Mouse (Mus musculus): Measurements from ENCODE around the gene Npb. TPM values are rescaled to one million over a fixed set of nuclear protein-coding genes. Genes with fewer than 3 reads are reported as not detected.

The Npb gene
- total RNA-seq, 2 experiments from 2014 or later = not detected

GRCm38 (mm10) chr11:120630401-120630871 lies 22.2 kb downstream of the Npb start:
- ATAC-seq (ENCODE audit: poor library complexity, severe bottlenecking) = peak; percentile 53

GRCm38 (mm10) chr11:120630881-120631725 lies 22.8 kb downstream of the Npb start:
- no peak for ATAC-seq (ENCODE audit: poor library complexity, severe bottlenecking)

GRCm38 (mm10) chr11:120631726-120632448 lies 23.6 kb downstream of the Npb start:
- ATAC-seq (ENCODE audit: poor library complexity, severe bottlenecking) = no peak

GRCm38 (mm10) chr11:120632559-120633519 lies 24.6 kb downstream of the Npb start:
- peak; percentile 25 for ATAC-seq (ENCODE audit: poor library complexity, severe bottlenecking)

- peak; percentile 29 for ATAC-seq (ENCODE audit: poor library complexity, severe bottlenecking)
Measured at GRCm38 (mm10) chr11:120633520-120634343, 25.5 kb downstream of the Npb start, which contains the start of gene Mafg. Mafg (minus strand) TSS chr11:120633600.

- ATAC-seq (ENCODE audit: poor library complexity, severe bottlenecking) = no peak
Measured at GRCm38 (mm10) chr11:120634810-120635209, 26.5 kb downstream of the Npb start.

- no peak for ATAC-seq (ENCODE audit: poor library complexity, severe bottlenecking)
Measured at GRCm38 (mm10) chr11:120641255-120641654, 33.0 kb downstream of the Npb start.

GRCm38 (mm10) chr11:120641869-120642268 lies 33.6 kb downstream of the Npb start:
- peak; percentile 36 for ATAC-seq (ENCODE audit: poor library complexity, severe bottlenecking)

- peak; percentile 30 for ATAC-seq (ENCODE audit: poor library complexity, severe bottlenecking)
Measured at GRCm38 (mm10) chr11:120642939-120643600, 34.8 kb downstream of the Npb start.

- ATAC-seq (ENCODE audit: poor library complexity, severe bottlenecking) = peak; percentile 96
Measured at GRCm38 (mm10) chr11:120643601-120643987, 35.3 kb downstream of the Npb start, which contains the start of gene Pycr1. Pycr1 (minus strand) TSS chr11:120643769.

GRCm38 (mm10) chr11:120647047-120647830 lies 39.0 kb downstream of the Npb start:
- no peak for ATAC-seq (ENCODE audit: poor library complexity, severe bottlenecking)

- no peak for ATAC-seq (ENCODE audit: poor library complexity, severe bottlenecking)
Measured at GRCm38 (mm10) chr11:120648001-120648476, 39.8 kb downstream of the Npb start, which contains the start of gene Myadml2. Myadml2 (minus strand) TSS chr11:120648158.

GRCm38 (mm10) chr11:120651872-120652271 lies 43.6 kb downstream of the Npb start:
- no peak for ATAC-seq (ENCODE audit: poor library complexity, severe bottlenecking)

- no peak for ATAC-seq (ENCODE audit: poor library complexity, severe bottlenecking)
Measured at GRCm38 (mm10) chr11:120654741-120655140, 46.5 kb downstream of the Npb start.

- no peak for ATAC-seq (ENCODE audit: poor library complexity, severe bottlenecking)
Measured at GRCm38 (mm10) chr11:120657301-120657700, 49.0 kb downstream of the Npb start.
